Mouse (Mus musculus) liver, embryonic 14.5 days (tissue): ENCODE data around the gene Tmem183a.

Source experiments
- CTCF ChIP-seq: IDR thresholded peaks from 2 replicates; pipeline ENCODE4 v1.5.1; 2016; ENCODE audit warnings: antibody characterized with exemption, low read depth, control low read depth
- EP300 ChIP-seq: IDR thresholded peaks from 2 replicates; pipeline ENCODE4 v1.6.1; 2016; ENCODE audit warnings: antibody characterized with exemption, low read depth

DNA sequence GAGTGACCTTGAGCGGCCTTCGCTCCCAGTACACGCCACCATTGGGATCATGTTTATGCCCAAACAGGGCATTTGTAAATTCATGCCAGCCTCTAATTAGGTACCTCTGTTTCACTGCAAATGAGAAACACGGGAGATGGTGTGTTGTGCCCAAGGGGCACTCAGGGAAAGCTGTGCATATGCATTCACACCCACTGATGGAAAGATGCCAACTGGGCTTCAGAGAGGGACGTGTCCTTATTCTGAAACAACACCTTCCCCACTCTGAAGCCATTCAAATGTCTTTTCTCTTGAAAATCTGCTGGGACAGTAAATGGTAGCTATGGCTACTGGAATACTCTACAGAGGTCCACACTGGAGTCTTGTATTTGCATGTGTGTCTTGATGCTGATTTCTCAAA, 43.5 kb downstream of the Tmem183a start:
- TF ChIP-seq CTCF (no peak), EP300 (no peak)
